Mouse (Mus musculus) myocyte (in vitro differentiated cells): ENCODE data around the gene Gm37240.

Source experiments
- E2F4 ChIP-seq: IDR thresholded peaks from one replicate; pipeline ENCODE4 v1.6.1; 2011; ENCODE audit warnings: mild to moderate bottlenecking, control low read depth, moderate library complexity; ENCODE audit not compliant: insufficient read depth
- MYOD1 ChIP-seq, 3 experiments: IDR thresholded peaks; one replicate each; pipeline ENCODE4 v1.6.1; 2011; ENCODE audit warnings: control low read depth in 2 of 3, low read depth in 2 of 3, mild to moderate bottlenecking in 2 of 3, moderate library complexity in 1 of 3; ENCODE audit not compliant: insufficient read length in 2 of 3, control insufficient read depth in 1 of 3
- POLR2A ChIP-seq: IDR thresholded peaks from one replicate; pipeline ENCODE4 v1.6.1; 2011; ENCODE audit warnings: low read depth, mild to moderate bottlenecking, control low read depth, moderate library complexity; ENCODE audit not compliant: insufficient read length
- REST ChIP-seq: IDR thresholded peaks from one replicate; pipeline ENCODE4 v1.6.1; 2011; ENCODE audit warnings: mild to moderate bottlenecking, control low read depth, moderate library complexity; ENCODE audit not compliant: insufficient read depth, insufficient read length
- TCF12 ChIP-seq: IDR thresholded peaks from one replicate; pipeline ENCODE4 v1.6.1; 2011; ENCODE audit warnings: mild to moderate bottlenecking, control low read depth; ENCODE audit not compliant: poor library complexity, insufficient read depth, severe bottlenecking
- TCF3 ChIP-seq: IDR thresholded peaks from one replicate; pipeline ENCODE4 v1.6.1; 2011; ENCODE audit warnings: low read depth, control low read depth; ENCODE audit not compliant: insufficient read length

DNA sequence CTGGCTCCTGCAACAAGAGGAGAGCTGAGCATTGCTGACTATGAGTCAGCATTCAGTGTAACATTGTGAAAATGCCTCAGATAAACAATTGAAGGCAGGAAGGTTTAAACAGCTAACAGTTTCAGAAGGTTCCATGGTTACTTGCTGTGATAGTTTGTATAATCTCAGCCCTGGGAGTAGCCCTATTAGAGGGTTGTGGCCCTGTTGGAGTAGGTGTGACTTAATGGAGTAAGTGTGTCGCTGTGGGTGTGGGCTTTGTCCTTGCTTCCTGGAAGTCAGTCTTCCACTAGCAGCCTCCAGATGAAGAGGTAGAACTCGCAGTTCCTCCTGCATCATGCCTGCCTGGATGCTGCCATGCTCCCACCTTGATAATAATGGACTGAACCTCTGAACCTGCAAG is 430.3 kb downstream of the Gm37240 start:
- TF ChIP-seq POLR2A (no peak), REST (no peak), E2F4 (no peak), MYOD1 (IDR thresholded peaks at IDR 0.05; ENCODE audit: control insufficient read depth in 1 of 3, insufficient read length in 2 of 3, low read depth in 2 of 3) (no peak), TCF12 (no peak), TCF3 (no peak)
